Mouse (Mus musculus) ovary, postnatal 14 days (tissue): ENCODE data around the gene Lpin1.
A peak's percentile ranks its signal among the peaks of the same experiment; 100 is the strongest.

Source experiments
- DNase-seq: peaks from one replicate; pipeline ENCODE4 v3.0.0; 2022; ENCODE audit warnings: low spot score

Gene Lpin1

GRCm38 (mm10) chr12:16570371-16571060 lies 40.2 kb downstream of the Lpin1 start:
- no peak for DNase-seq

GRCm38 (mm10) chr12:16568936-16569650 lies 41.7 kb downstream of the Lpin1 start:
- DNase-seq, result no peak

- peak; percentile 58 for DNase-seq
Measured at GRCm38 (mm10) chr12:16568496-16568895, 42.3 kb downstream of the Lpin1 start.

- no peak for DNase-seq
Measured at GRCm38 (mm10) chr12:16568090-16568489, 42.7 kb downstream of the Lpin1 start.

- DNase-seq, result no peak
Measured at GRCm38 (mm10) chr12:16563427-16563826, 47.3 kb downstream of the Lpin1 start.

GRCm38 (mm10) chr12:16562647-16563046 lies 48.1 kb downstream of the Lpin1 start:
- DNase-seq, result no peak

- no peak for DNase-seq
Measured at GRCm38 (mm10) chr12:16562181-16562580, 48.6 kb downstream of the Lpin1 start.

GRCm38 (mm10) chr12:16557271-16557670 lies 53.5 kb downstream of the Lpin1 start:
- no peak for DNase-seq

GRCm38 (mm10) chr12:16554171-16554570 lies 56.6 kb downstream of the Lpin1 start:
- no peak for DNase-seq

GRCm38 (mm10) chr12:16552108-16552771 lies 58.5 kb downstream of the Lpin1 start:
- no peak for DNase-seq

- DNase-seq, result no peak
Measured at GRCm38 (mm10) chr12:16550983-16551454, 59.7 kb downstream of the Lpin1 start.

GRCm38 (mm10) chr12:16548824-16549375 lies 61.9 kb downstream of the Lpin1 start:
- DNase-seq, result no peak

- DNase-seq, result no peak
Measured at GRCm38 (mm10) chr12:16541606-16542005, 69.2 kb downstream of the Lpin1 start.

- no peak for DNase-seq
Measured at GRCm38 (mm10) chr12:16540712-16541111, 70.1 kb downstream of the Lpin1 start.

GRCm38 (mm10) chr12:16539965-16540661 lies 70.7 kb downstream of the Lpin1 start:
- no peak for DNase-seq

- DNase-seq, result peak; percentile 70
Measured at GRCm38 (mm10) chr12:16533331-16533828, 77.4 kb downstream of the Lpin1 start.

- DNase-seq, result no peak
Measured at GRCm38 (mm10) chr12:16532860-16533230, 77.9 kb downstream of the Lpin1 start.

- no peak for DNase-seq
Measured at GRCm38 (mm10) chr12:16531956-16532859, 78.6 kb downstream of the Lpin1 start.

- DNase-seq, result no peak
Measured at GRCm38 (mm10) chr12:16528650-16529049, 82.1 kb downstream of the Lpin1 start.

GRCm38 (mm10) chr12:16527941-16528340 lies 82.8 kb downstream of the Lpin1 start:
- DNase-seq, result no peak

- no peak for DNase-seq
Measured at GRCm38 (mm10) chr12:16526862-16527261, 83.9 kb downstream of the Lpin1 start.
